Mouse (Mus musculus): ENCODE results near the gene Klhdc8b.

The Klhdc8b gene

DNA sequence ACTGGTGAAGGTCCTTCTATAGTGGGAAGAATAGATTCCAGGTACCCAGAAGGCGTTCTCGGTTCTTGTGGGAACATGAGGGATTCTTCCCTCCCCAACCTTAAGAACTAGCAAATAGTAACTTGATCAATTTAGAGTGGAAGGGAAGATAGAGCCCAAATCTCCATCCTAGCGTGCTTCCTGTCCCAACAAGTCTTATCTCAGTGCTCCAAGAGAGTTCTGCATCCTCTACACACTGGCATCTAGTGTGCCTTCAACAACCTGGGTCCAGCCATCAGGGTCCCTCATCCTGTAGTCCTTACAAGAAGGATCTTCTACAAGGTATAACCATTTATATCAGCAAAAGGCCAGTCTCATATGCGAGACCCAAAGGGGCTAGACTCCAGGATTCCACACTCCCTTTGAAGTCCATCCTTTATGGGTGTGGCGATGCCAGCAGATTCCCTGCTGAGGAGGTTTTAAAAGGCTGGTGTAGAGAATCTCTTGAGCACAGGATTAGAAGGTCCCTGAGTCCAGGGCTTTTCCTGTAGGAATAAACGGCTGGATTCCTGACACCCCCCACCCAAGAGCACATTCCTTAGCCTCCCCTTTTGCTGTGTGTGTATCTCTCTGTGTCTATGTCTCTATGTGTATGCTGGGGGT, 9.7 kb downstream of the Klhdc8b start:
- in situ Hi-C loops (cut with MboI, MseI), result no loop called here

DNA sequence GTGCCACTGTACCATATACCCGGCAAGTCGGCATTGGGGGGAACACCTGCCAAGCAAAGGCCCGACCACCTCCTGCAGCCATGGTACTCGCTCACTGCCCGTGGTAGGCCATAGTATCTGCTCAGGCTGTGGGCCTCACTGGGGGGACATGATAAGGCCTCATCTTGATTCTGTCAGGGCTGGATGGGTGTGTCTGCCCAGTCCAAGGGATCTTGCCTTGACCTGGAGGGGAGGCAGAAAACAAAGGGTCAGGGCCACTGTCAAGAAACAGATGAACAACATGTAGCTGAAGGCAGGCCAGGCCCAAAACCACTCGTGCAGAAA, 10.2 kb downstream of the Klhdc8b start:
- in situ Hi-C loops (cut with MboI, MseI), result no loop called here

DNA sequence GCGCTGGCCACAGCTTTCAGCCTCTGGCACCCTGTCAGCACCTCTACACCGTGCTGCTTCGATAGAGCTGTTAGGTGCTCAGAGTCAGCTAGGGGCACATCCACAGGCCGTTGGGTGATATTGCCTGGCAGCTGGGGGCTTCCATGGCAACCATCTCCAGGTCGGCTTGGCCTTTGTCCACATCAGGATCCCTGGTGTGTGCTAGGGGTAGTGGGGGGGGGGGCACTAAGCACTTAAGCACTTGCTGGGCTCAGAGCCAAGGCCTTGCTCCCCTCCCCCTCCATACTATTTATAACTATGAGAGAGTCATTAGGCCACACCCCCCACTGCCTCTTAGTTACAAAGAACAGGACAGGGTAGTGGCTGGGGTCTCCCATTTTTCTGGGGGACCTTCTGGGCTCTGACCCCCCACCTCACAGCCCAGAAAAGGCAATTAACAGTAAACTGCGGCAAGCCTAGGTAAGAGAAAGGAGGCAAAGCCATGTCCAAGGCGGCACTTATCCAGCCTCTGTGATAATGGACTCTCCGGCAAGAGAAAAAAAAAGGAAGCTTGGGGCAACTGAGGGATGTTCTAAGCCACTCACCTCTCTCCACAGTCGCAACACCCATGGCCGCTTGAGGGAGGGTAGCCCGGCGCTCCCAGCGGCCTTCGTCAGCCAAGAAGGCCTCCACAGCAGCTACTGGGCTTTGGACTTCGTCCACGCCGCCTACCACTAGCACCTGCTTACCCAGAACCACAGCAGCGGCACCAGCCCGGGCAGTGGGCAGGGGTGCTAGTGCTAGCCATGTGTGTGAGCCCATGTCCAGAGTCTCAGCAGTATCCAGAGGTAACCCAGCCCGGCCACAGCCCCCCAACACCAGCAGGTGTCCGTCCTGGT, 10.8 kb downstream of the Klhdc8b start:
- in situ Hi-C loops (cut with MboI, MseI), result no loop called here

DNA sequence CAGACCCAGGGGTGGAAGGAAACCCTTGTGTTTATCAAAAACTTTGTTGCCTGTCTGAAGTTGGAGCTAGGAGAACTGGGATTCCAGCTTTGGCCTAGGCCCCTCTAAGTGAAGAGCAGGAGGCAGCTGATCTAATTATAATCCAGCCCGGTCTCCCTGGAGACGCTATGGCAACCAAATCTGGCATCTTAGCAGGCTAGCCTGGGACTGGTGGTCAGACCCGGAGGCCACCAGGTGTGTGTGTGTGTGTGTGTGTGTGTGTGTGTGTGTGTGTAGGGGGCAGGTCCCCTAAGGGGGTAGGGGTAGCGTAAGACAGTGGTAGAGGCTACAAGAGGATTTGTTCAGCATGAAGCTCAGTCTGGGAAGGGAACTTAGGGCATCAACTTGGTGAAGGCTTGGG, 11.5 kb downstream of the Klhdc8b start:
- in situ Hi-C loops (cut with MboI, MseI), result loop anchor here (5.0 kb wide), 1 partner anchor 37 kb away; no protein-coding TSS in a partner anchor

DNA sequence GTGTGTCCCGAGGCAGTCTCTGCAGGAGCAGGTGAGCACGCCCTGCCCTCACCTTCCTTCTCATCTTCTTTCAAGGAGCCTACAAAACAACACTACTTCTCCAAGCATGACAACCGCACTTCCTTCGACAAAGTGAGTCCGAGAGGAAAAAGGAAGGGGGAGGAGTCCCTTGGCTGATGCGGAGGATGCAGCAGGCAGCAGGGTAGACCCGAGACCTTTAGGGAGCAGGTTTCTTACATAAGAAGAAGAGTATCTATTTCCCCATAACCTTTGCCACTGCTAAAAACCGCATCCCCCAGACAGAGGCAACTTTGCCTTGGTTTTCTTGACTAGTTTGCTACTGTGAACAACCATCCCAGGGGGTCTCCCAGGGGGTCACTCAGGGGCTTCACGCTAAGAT, 16.3 kb downstream of the Klhdc8b start:
- in situ Hi-C loops (cut with MboI, MseI), result loop anchor here (5.0 kb wide), 1 partner anchor 42 kb away; no protein-coding TSS in a partner anchor

DNA sequence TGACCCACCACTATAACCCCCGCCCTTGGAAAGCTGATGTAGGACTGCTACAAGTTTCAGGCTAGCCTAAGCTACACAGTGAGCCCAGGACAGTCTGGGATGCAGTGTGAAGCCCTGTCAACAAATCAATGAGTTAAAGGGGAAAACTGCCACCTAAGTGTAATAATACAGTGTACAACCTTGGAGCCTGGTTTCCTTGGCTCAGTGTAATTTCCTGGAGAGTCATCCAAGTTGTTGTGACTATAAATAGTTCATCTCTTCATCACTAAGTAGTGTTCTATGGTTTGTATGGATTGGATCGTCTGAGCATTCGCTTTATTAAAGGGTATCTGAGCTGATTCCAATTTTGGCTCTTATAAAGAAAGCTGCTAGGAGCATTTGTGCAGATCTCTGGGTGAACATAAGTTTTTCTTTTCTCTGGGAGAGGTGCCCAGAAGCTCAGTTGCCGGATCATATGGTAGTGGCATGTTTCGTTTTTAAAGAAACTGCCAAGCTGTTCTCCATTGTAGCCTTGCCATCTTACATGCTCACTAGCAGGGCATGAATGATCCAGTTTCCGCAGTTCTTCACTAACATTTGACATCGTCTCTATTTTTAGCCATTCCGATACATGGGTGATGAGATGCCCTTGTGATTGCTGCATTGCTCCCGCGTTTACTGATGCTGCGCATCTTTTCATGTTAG, 20.0 kb downstream of the Klhdc8b start:
- in situ Hi-C loops (cut with MboI, MseI), result no loop called here

DNA sequence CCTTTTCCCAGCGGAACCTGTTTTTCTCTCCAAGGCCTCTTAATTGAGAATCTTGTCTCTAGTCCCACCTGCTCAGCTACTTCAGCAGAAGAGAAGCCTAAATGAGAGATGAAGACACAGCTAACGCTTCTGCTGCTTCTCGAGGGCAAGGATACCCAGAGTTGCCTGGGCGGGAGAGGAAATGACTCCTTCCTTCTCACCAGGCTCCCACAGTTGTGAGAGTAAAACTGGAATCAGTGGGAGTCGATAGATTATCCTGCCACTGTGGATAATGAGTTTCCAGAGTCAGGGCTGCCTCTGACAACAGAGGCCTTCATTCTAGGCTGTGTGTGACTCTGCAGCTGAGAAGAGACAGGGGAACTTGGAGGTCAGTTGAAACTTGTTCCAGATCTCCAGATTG, 20.9 kb downstream of the Klhdc8b start:
- in situ Hi-C loops (cut with MboI, MseI), result no loop called here

DNA sequence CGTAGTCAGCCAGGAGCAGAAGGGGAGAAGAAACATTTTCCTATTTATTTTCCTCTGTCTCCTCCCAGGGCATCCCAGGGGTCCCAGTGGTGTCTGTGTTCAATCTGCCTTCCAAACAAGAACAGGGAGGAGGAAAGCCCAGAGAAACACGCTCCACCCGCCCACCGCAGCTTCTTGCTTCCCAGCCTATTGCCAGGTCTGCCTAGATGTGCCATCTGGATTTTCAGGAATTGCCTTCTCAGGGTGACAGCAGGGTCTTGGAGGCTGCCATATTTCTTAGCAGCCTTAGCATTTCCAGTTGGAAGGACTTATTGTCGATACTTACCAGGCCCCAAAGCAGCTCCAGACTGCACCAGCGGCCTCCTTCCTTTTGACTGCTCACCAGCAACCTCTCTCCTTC, 22.2 kb downstream of the Klhdc8b start:
- in situ Hi-C loops (cut with MboI, MseI), result no loop called here

DNA sequence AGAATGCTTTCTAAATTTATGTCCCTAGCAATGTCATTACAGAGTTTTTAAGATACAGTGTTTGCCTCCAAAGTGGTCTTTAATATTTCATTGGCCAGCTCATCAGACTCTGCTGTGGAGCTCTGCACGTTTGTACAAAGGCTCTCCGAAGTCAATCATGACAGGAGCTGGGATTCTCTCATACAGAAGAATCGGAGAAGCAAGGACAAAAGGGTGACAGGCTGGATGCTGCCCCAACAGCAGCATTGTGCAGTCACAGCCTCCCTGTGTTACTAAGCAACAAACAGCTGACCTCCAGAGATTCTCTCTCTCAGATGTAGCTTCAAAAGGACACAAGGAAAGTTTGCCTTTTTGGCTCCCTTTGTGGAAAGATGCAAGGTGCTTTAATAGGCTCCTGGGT, 25.2 kb downstream of the Klhdc8b start, which contains the start of gene BC048562:
Gene BC048562, plus strand, starts transcription at position 301 of the 400 bp plus-strand sequence.
- in situ Hi-C loops (cut with MboI, MseI), result no loop called here

DNA sequence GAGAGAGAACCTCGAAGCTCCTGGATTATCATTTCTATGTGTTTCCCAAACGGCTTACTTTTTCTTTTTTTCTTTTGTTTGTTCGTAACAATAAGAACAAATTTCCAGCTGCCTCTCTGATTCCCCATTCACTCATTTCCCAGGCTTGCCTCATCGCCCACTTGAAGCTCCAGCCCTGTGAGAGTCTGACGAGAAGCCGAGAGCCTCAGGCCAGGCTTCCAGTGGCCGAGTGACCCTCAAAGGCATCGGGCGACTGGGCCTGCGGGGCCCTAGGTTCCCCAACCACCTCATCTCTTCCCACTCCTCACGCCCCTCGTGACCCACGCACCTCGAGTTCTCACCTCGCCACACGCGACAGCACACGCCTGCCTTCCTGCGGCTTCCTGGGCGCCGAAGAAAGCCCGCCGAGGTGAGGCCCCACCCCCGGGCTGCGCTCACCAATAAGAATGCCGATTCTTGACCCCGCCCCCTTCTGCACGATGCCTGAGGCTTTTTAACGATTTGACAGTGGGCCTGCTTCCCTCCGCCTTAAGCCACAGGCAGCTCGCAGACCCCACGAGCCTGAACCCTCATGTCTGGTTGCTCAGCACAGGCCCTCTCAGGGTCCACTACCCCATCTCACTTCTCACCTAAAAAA, 29.8 kb downstream of the Klhdc8b start:
- in situ Hi-C loops (cut with MboI, MseI), result no loop called here

DNA sequence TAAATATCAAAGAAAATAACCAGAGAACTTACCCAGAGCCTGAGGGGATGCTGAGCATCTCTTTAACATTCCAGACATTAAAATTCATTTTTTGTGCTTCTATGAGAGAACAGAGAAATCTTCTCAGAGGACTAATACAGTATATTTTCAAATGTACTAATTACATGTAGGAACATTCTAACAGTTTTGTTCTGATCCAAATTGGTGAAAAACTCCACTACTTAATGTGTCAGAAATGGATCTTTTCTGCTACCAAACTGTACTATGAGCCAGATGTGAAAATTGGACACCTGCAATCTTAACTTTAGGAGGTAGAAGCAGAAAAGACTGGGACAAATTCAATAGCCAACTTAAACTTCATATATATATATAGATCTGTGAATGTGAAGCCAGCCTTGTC, 33.0 kb downstream of the Klhdc8b start, which contains the start of gene Ccdc36:
Gene Ccdc36, minus strand, starts transcription at position 101 of the 400 bp plus-strand sequence.
- in situ Hi-C loops (cut with MboI, MseI), result no loop called here

DNA sequence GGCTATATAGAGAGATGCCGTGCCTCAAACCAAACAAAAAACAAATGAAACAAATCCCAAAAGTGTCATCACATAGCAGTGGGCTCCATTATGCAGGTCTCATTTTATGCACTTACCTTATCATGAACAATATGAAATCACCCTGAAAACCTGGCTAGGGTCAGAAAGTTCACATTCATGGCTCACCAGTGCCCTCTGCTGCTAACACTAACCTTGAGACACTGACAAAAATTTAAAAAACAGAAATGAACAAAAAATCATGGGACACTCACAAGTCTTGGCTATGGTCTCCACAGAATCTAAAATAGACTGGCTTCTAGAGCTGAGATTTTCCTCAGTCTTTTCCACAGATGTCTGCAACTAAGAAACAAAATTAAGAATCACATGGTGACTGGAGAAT, 49.2 kb downstream of the Klhdc8b start:
- in situ Hi-C loops (cut with MboI, MseI), result loop anchor here (25.0 kb wide), 1 partner anchor 550 kb away; the partner anchor contains the start of gene Col7a1

DNA sequence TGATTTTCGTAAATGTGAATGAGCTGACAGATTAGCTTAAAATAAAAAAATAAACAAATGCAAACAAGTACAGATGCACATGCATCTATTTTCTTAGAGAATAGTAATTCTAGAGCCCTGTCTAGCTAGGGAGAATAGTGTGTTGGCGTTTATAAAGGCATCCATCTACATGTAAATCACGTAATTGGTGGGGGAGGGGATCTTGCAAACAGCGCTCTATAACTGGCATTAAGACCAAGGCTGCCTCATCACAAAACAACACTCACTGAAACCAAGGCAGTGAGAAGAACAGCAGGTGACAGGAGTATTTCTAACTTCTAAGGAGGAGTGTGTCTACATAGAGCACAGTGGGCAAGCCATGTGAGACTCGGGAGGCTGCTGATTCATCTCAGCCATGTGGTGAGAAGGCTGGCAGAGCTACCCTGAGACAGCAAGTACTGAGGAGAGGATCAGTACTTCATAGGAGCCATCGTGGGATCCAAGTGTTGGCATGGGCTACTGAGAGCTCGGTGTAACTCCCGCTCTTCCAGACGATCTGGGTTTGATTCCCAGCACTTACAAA, 49.9 kb downstream of the Klhdc8b start:
- in situ Hi-C loops (cut with MboI, MseI), result loop anchor here (25.0 kb wide), 1 partner anchor 551 kb away; the partner anchor contains the start of gene Col7a1

DNA sequence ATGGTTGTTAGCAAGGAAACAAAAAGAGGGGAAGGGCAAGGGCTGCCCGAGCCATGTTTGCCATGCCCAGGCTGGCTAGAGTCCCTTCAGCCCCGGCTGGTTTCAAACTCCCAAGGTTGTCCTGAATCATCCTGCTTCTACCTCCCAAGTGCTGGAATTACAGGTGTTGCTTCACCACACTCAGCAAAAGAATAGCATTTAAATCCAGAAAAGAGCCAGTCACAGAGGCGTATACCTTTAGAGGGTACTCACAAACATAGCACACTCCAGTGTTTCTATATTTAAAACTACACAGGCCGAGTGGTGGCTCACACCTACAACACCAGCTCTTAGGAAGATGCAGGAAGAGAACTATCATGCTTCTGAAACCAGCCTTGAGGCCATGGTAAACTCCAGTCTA, 51.8 kb downstream of the Klhdc8b start:
- in situ Hi-C loops (cut with MboI, MseI), result loop anchor here (25.0 kb wide), 1 partner anchor 553 kb away; the partner anchor contains the start of gene Col7a1

DNA sequence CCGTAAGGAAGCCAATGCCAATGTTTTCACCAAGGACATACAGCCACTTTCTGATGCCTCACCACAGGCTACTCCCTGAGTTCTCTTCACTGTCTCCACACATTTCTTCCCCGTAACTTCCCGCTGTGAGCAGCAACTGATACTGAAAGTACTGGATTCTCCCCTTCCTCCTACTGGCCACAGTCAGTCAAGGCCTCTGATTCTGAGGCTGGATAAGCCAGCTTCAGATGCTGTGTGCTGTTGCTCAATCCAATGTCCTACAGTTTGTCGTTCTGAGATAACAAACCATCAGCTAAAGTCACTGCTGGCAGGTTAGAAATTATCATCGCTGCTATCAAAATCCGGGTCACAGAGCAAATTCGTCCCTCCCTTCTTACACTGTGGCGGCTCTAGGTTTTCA, 56.9 kb downstream of the Klhdc8b start:
- in situ Hi-C loops (cut with MboI, MseI), result loop anchor here (25.0 kb wide), 1 partner anchor 558 kb away; the partner anchor contains the start of gene Col7a1

DNA sequence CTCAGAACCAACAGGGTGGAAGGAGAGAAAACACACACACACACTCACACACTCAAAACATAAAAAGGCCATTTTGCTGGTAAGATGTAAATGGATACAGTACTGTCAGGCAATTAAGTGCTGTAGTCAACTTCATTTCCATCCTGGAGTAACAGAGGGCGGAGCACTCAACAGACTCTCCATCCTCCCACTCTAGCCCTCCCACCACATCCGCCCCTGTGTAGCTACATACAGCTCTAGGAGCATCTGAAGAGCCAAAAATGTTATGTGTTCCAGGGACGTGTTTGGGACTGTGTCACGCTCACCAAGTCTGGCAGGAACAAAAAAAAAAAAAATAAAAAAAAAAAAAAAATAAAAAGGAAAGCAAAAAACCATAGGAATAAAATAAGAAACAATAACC, 58.3 kb downstream of the Klhdc8b start:
- in situ Hi-C loops (cut with MboI, MseI), result loop anchor here (25.0 kb wide), 1 partner anchor 559 kb away; the partner anchor contains the start of gene Col7a1

DNA sequence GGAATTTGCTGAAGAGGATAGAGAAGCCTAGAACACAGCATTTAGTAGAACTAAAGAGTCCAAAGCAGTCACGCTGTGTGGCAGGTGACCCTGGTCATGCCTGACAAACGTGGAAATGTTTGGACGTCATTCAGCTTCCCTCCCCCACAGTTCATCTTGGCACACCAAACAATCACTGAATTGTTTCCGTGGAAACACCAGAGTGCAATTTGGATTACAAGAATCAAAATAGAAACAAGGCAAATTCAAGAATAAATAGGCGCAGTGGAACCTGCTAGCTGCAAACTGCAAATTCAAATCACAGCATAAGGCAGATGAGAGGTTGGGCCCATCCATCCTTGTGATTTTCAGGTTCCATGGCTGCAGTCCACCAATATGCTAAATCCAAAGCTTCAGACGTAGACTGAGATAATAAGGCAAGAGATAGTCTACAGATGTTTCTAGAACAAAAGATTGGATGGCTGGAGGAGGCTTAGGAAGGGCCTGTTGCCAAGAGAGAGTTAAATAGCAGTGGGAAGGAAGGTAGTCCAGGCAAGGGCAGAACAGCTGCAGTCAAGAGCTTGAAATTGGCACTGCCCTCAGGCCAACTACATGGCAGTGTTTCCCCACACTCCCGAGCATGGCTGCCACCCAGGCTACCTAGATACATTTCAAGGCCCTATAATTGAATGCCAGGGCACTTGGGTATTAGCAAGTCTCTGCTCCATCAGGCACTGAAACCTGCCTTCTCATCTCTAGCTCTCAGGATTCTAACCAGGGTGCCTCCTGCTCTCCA, 60.0 kb downstream of the Klhdc8b start:
- in situ Hi-C loops (cut with MboI, MseI), result loop anchor here (25.0 kb wide), 1 partner anchor 561 kb away; the partner anchor contains the start of gene Col7a1

DNA sequence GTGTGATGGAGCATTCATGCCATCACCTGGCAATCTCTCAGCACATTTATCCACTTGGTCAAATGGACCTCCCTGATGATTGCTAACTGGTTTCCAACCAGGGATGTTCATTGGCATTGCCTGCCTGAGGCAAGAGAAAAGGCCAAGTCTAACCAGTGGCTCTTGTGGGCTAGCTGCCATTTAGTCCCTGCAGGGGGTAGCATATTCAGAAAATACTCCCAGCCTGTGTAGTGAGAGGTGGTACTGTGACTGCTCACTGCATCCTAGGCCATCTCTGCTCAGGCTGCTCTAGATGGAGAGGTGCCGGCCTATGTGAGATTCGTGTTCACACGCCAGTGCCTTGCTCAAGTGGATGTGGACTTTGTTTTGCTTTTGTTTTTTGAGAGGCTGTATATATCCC, 63.1 kb downstream of the Klhdc8b start:
- in situ Hi-C loops (cut with MboI, MseI), result loop anchor here (25.0 kb wide), 1 partner anchor 1789 kb away; no protein-coding TSS in a partner anchor
